ENCODE assay signal across 8 mouse cellular contexts in genomic region chr5:123523692-123524392, GRCm38 (mm10). TPM values are rescaled to one million over a fixed set of nuclear protein-coding genes. Genes with fewer than 3 reads are reported as not detected.
DNase-seq lines count a peak whose midpoint lies in the region; ATAC-seq and TF ChIP-seq lines count a peak whose summit lies in the region.

Gene Diablo, minus strand, starts transcription at chr5:123524176.

- WGBS in forebrain, embryonic 11.5 days = under 1% methylated on average over 70 of the region's 82 CpGs
- WGBS in heart, embryonic 16.5 days = under 1% methylated on average over 82 of the region's 82 CpGs
- WGBS in liver, embryonic 15.5 days (ENCODE audit: insufficient replicate concordance) = under 1% methylated on average over 82 of the region's 82 CpGs
- under 1% methylated on average over 82 of the region's 82 CpGs for WGBS in neural tube, embryonic 12.5 days

- no peak for TF ChIP-seq RAD21 in CH12.LX (IDR thresholded peaks at IDR 0.05; ENCODE audit: low read depth, low read length)

- no peaks in the 10 kb centered on the region; the same call in none of the 2 replicates for H3K79me2 ChIP-seq in CH12.LX (replicated peaks; ENCODE audit: control insufficient read depth, extremely low read depth, insufficient read depth, poor library complexity, severe bottlenecking)

- peak; percentile 97 for TF ChIP-seq POLR2A in CH12.LX (IDR thresholded peaks at IDR 0.05; ENCODE audit: low read depth, low read length)

- TF ChIP-seq EP300 in CH12.LX (IDR thresholded peaks at IDR 0.05; ENCODE audit: low read length) = no peak

- in situ Hi-C loops in CH12.LX (cut with MboI; ENCODE audit: low pct_ligation_motif_present, low pct_unique_long_range_greater_than_20kb, low sequenced_read_pairs) = no loop called here

- peak within 1 kb of the TSS; percentile 77 to 95 (median 95) for H3K4me3 ChIP-seq in CH12.LX (replicated peaks in 1 of 3; ENCODE audit: low read depth in 2 of 3, low read length in 2 of 3, poor library complexity in 1 of 3)
- H3K4me3 ChIP-seq in forebrain, embryonic 11.5 days (ENCODE audit: low read depth, low read length) = peak within 1 kb of the TSS; percentile 90
- peak within 1 kb of the TSS; percentile 91 for H3K4me3 ChIP-seq in heart, embryonic 16.5 days (ENCODE audit: low read length)
- H3K4me3 ChIP-seq in liver, embryonic 15.5 days (replicated peaks) = peak within 1 kb of the TSS; percentile 85
- peak within 1 kb of the TSS; percentile 80 for H3K4me3 ChIP-seq in neural tube, embryonic 12.5 days

- no peaks in the 10 kb centered on the region for H3K27me3 ChIP-seq in CH12.LX (replicated peaks)
- H3K27me3 ChIP-seq in forebrain, embryonic 11.5 days (ENCODE audit: control insufficient read depth, insufficient read depth, low read length) = no peaks in the 10 kb centered on the region
- no peaks in the 10 kb centered on the region for H3K27me3 ChIP-seq in heart, embryonic 16.5 days (ENCODE audit: control insufficient read depth, insufficient read depth, low read length)
- H3K27me3 ChIP-seq in liver, embryonic 15.5 days = no peaks in the 10 kb centered on the region
- no peaks in the 10 kb centered on the region for H3K27me3 ChIP-seq in neural tube, embryonic 12.5 days (replicated peaks)

- peak within 1 kb of the TSS; percentile 30; the same call in 1 of the 2 replicates for H3K27ac ChIP-seq in CH12.LX (ENCODE audit: insufficient read depth, low read depth)
- peak within 1 kb of the TSS; percentile 27; the same call in 1 of the 2 replicates for H3K27ac ChIP-seq in forebrain, embryonic 11.5 days (ENCODE audit: low read depth, low read length)
- H3K27ac ChIP-seq in heart, embryonic 16.5 days (ENCODE audit: low read length) = peak within 1 kb of the TSS; percentile 43; the same call in 1 of the 2 replicates
- peak within 1 kb of the TSS; percentile 81 for H3K27ac ChIP-seq in liver, embryonic 15.5 days (replicated peaks)
- peak within 1 kb of the TSS; percentile 57 for H3K27ac ChIP-seq in neural tube, embryonic 12.5 days

- peaks cover 3 to 21% of the 10 kb centered on the region in 2 experiments for H3K4me1 ChIP-seq in CH12.LX (ENCODE audit: control insufficient read depth in 1 of 2, insufficient read depth in 2 of 2)
- peaks cover 9% of the 10 kb centered on the region for H3K4me1 ChIP-seq in forebrain, embryonic 11.5 days (replicated peaks; ENCODE audit: control insufficient read depth, insufficient read depth, low read length)
- peaks cover 11% of the 10 kb centered on the region for H3K4me1 ChIP-seq in heart, embryonic 16.5 days (ENCODE audit: control insufficient read depth, insufficient read depth, low read length)
- H3K4me1 ChIP-seq in liver, embryonic 15.5 days (replicated peaks) = peaks cover 35% of the 10 kb centered on the region
- H3K4me1 ChIP-seq in neural tube, embryonic 12.5 days = peaks cover 27% of the 10 kb centered on the region

- no peaks in the 10 kb centered on the region for H3K9me3 ChIP-seq in CH12.LX (replicated peaks; ENCODE audit: low read length)
- H3K9me3 ChIP-seq in forebrain, embryonic 11.5 days (ENCODE audit: control insufficient read depth, low read length) = no peaks in the 10 kb centered on the region
- no peaks in the 10 kb centered on the region for H3K9me3 ChIP-seq in heart, embryonic 16.5 days (replicated peaks; ENCODE audit: control insufficient read depth, low read length)
- H3K9me3 ChIP-seq in liver, embryonic 15.5 days (replicated peaks) = no peaks in the 10 kb centered on the region
- H3K9me3 ChIP-seq in neural tube, embryonic 12.5 days = no peaks in the 10 kb centered on the region

- peaks cover 11 to 63% of the 10 kb centered on the region in 2 experiments for H3K36me3 ChIP-seq in CH12.LX (replicated peaks in 1 of 2; ENCODE audit: control insufficient read depth in 1 of 2, insufficient read depth in 1 of 2, low read length in 1 of 2)
- H3K36me3 ChIP-seq in forebrain, embryonic 11.5 days (ENCODE audit: control insufficient read depth, insufficient read depth, low read length) = no peaks in the 10 kb centered on the region
- no peaks in the 10 kb centered on the region for H3K36me3 ChIP-seq in heart, embryonic 16.5 days (ENCODE audit: control insufficient read depth, insufficient read depth)
- H3K36me3 ChIP-seq in liver, embryonic 15.5 days (replicated peaks) = peaks cover 33% of the 10 kb centered on the region
- peaks cover 22% of the 10 kb centered on the region for H3K36me3 ChIP-seq in neural tube, embryonic 12.5 days

- H3K4me2 ChIP-seq in CH12.LX (ENCODE audit: insufficient read depth, low read depth, poor library complexity, severe bottlenecking) = peak within 1 kb of the TSS; percentile 75
- H3K4me2 ChIP-seq in forebrain, embryonic 11.5 days (ENCODE audit: low read depth, low read length, severe bottlenecking) = peak within 1 kb of the TSS; percentile 93
- H3K4me2 ChIP-seq in heart, embryonic 16.5 days (ENCODE audit: low read depth, low read length) = peak within 1 kb of the TSS; percentile 98
- H3K4me2 ChIP-seq in liver, embryonic 15.5 days = peak within 1 kb of the TSS; percentile 96
- H3K4me2 ChIP-seq in neural tube, embryonic 12.5 days (replicated peaks) = peak within 1 kb of the TSS; percentile 95

- peak within 1 kb of the TSS; percentile 85 for H3K9ac ChIP-seq in CH12.LX (ENCODE audit: insufficient read depth, low read depth)
- peak within 1 kb of the TSS; percentile 87 for H3K9ac ChIP-seq in forebrain, embryonic 11.5 days (ENCODE audit: low read length)
- peak within 1 kb of the TSS; percentile 92 for H3K9ac ChIP-seq in heart, embryonic 16.5 days (ENCODE audit: low read length)
- peak within 1 kb of the TSS; percentile 82 for H3K9ac ChIP-seq in liver, embryonic 15.5 days
- peak within 1 kb of the TSS; percentile 73 for H3K9ac ChIP-seq in neural tube, embryonic 12.5 days

- TF ChIP-seq CTCF in CH12.LX (conservative IDR thresholded peaks at IDR 0.05 in 1 of 2, IDR thresholded peaks at IDR 0.05 in 1 of 2; ENCODE audit: low read depth in 2 of 2, low read length in 2 of 2) = no peak

- peak; percentile 99 for DNase-seq in CH12.LX (ENCODE audit: extremely low read depth)
- DNase-seq in c-Kit-positive CD71-positive TER-119-negative erythroid progenitor cells, embryonic 14.5 days (ENCODE audit: low read depth) = peak; percentile 96
- peak; percentile 99 for DNase-seq in forebrain, embryonic 11.5 days (ENCODE audit: low spot score)
- DNase-seq in kidney, postnatal 36 days = peak; percentile 99 to 100
- DNase-seq in telencephalon, adult 2 months (ENCODE audit: low read depth, low spot score) = peak; percentile 94

- dilution Hi-C loops in CH12.LX (cut with MboI; ENCODE audit: extremely low pct_ligation_motif_present, extremely low pct_unique_long_range_greater_than_20kb, low sequenced_read_pairs) = no loop called here

- ATAC-seq in forebrain, embryonic 11.5 days (replicated peaks; ENCODE audit: low FRiP score) = peak; percentile 98
- peak; percentile 99 for ATAC-seq in heart, embryonic 16.5 days (replicated peaks; ENCODE audit: extremely low read depth, insufficient read depth, low FRiP score)
- ATAC-seq in liver, embryonic 15.5 days (ENCODE audit: insufficient read depth) = peak; percentile 93
- ATAC-seq in neural tube, embryonic 12.5 days (ENCODE audit: low FRiP score, low read depth) = peak; percentile 97

TF ChIP-seq in CH12.LX, 34 proteins besides CTCF, POLR2A, EP300 and RAD21 (continues in another document):
- TF ChIP-seq USF2 (conservative IDR thresholded peaks at IDR 0.05; ENCODE audit: low read depth, low read length) (no peak), CHD1 (IDR thresholded peaks at IDR 0.05; ENCODE audit: low read depth, low read length) (no peak), PAX5 (IDR thresholded peaks at IDR 0.05; ENCODE audit: low read length) (no peak), MAZ (IDR thresholded peaks at IDR 0.05; ENCODE audit: low read depth, low read length) (no peak), ZMIZ1 (IDR thresholded peaks at IDR 0.05; ENCODE audit: low read depth, low read length) (peak; percentile 93), ZNF384 (IDR thresholded peaks at IDR 0.05; ENCODE audit: low read depth, low read length) (no peak), USF1 (IDR thresholded peaks at IDR 0.05; ENCODE audit: low read depth, low read length) (no peak), BHLHE40 (IDR thresholded peaks at IDR 0.05; ENCODE audit: low read depth, low read length) (peak; percentile 52), ZC3H11A (IDR thresholded peaks at IDR 0.05; ENCODE audit: low read depth, low read length) (no peak), JUND (conservative IDR thresholded peaks at IDR 0.05; ENCODE audit: low read depth, low read length) (no peak), HCFC1 (IDR thresholded peaks at IDR 0.05; ENCODE audit: low read depth, low read length) (peak; percentile 78), RCOR1 (conservative IDR thresholded peaks at IDR 0.05; ENCODE audit: low read depth, low read length) (no peak), NRF1 (IDR thresholded peaks at IDR 0.05; ENCODE audit: low read depth, low read length) (peak; percentile 68), UBTF (IDR thresholded peaks at IDR 0.05; ENCODE audit: low read depth, low read length) (no peak), MYC (IDR thresholded peaks at IDR 0.05; ENCODE audit: low read depth, low read length) (no peak), IRF4 (IDR thresholded peaks at IDR 0.05; ENCODE audit: low read depth, low read length) (0 out of 2 replicates have a peak, but pooled peaks have one; percentile 17), MAX (IDR thresholded peaks at IDR 0.05; ENCODE audit: low read length) (peak; percentile 45), ZKSCAN1 (IDR thresholded peaks at IDR 0.05; ENCODE audit: borderline replicate concordance, low read depth, low read length) (no peak), MXI1 (IDR thresholded peaks at IDR 0.05; ENCODE audit: low read depth, low read length) (peak; percentile 95; the same call in 1 of the 2 replicates), NELFE (IDR thresholded peaks at IDR 0.05; ENCODE audit: low read depth, low read length) (peak; percentile 96), JUN (IDR thresholded peaks at IDR 0.05; ENCODE audit: insufficient read depth, low read depth, low read length) (no peak), MAFK (IDR thresholded peaks at IDR 0.05; ENCODE audit: insufficient replicate concordance, low read length) (no peak), MEF2A (IDR thresholded peaks at IDR 0.05; ENCODE audit: borderline replicate concordance, low read depth, low read length) (peak; percentile 8; the same call in 1 of the 2 replicates), TCF12 (IDR thresholded peaks at IDR 0.05; ENCODE audit: low read depth, low read length) (peak; percentile 60; the same call in 1 of the 2 replicates)

RNA-seq across cellular contexts. Expression of gene Diablo, which starts in this region (rescaled TPM):
- total RNA-seq in CH12.LX (2012; rRNA removed) = 37.7 and 41.8 TPM in 2 replicates
- total RNA-seq in CH12.LX (2014; rRNA removed) = 68.0 and 75.2 TPM in 2 replicates
- polyA plus RNA-seq in CH12.LX (2012; ENCODE audit: insufficient read length, low read depth) = 58.7 and 63.2 TPM in 2 replicates
- polyA plus RNA-seq in forebrain, embryonic 11.5 days (2014; fragmentation: Nextera tagmentation; extraction: Ambion mirVana) = 140 and 143 TPM in 2 replicates
- 103 and 105 TPM in 2 replicates for polyA plus RNA-seq in heart, embryonic 16.5 days (2015; fragmentation: Nextera tagmentation; extraction: Ambion mirVana)
- 51.6 and 54.9 TPM in 2 replicates for polyA plus RNA-seq in liver, embryonic 15.5 days (2015; fragmentation: Nextera tagmentation; extraction: Ambion mirVana)
- 128 and 134 TPM in 2 replicates for polyA plus RNA-seq in neural tube, embryonic 12.5 days (2016; fragmentation: Nextera tagmentation; extraction: Ambion mirVana)

Comparison
In these comparisons a context has a peak if more than half of its experiments do, and no peak if none do; other contexts are left out.
1. Peak in every context shown above with its lines: DNase-seq, ATAC-seq, H3K4me3 ChIP-seq and H3K27ac ChIP-seq.
2. H3K27ac ChIP-seq: peak in every context shown above with its lines; median percentile 81 in liver, embryonic 15.5 days; 57 in neural tube, embryonic 12.5 days; 43 in heart, embryonic 16.5 days; 30 in CH12.LX; 27 in forebrain, embryonic 11.5 days.